Mouse (Mus musculus) myocyte (in vitro differentiated cells): Measurements from ENCODE around the gene Nmnat3.

Experiments
- CEBPB ChIP-seq: IDR thresholded peaks from 2 replicates; pipeline ENCODE4 v1.6.1; 2011; ENCODE audit warnings: mild to moderate bottlenecking, moderate library complexity; ENCODE audit not compliant: poor library complexity, insufficient read depth, severe bottlenecking
- E2F4 ChIP-seq: IDR thresholded peaks from one replicate; pipeline ENCODE4 v1.6.1; 2011; ENCODE audit warnings: mild to moderate bottlenecking, control low read depth, moderate library complexity; ENCODE audit not compliant: insufficient read depth
- MYOD1 ChIP-seq, 3 experiments: IDR thresholded peaks; one replicate each; pipeline ENCODE4 v1.6.1; 2011; ENCODE audit warnings: control low read depth in 2 of 3, low read depth in 2 of 3, mild to moderate bottlenecking in 2 of 3, moderate library complexity in 1 of 3; ENCODE audit not compliant: insufficient read length in 2 of 3, control insufficient read depth in 1 of 3
- MYOG ChIP-seq, 3 experiments: IDR thresholded peaks; one replicate each; pipeline ENCODE4 v1.6.1; 2011; ENCODE audit warnings: control low read depth in 2 of 3, low read depth in 2 of 3, mild to moderate bottlenecking in 2 of 3; ENCODE audit not compliant: insufficient read length in 2 of 3, control insufficient read depth in 1 of 3, insufficient read depth in 1 of 3
- POLR2A ChIP-seq: IDR thresholded peaks from one replicate; pipeline ENCODE4 v1.6.1; 2011; ENCODE audit warnings: low read depth, mild to moderate bottlenecking, control low read depth, moderate library complexity; ENCODE audit not compliant: insufficient read length
- TCF3 ChIP-seq: IDR thresholded peaks from one replicate; pipeline ENCODE4 v1.6.1; 2011; ENCODE audit warnings: low read depth, control low read depth; ENCODE audit not compliant: insufficient read length

- TF ChIP-seq POLR2A (no peak), MYOG (IDR thresholded peaks at IDR 0.05; ENCODE audit: control insufficient read depth in 1 of 3, insufficient read depth in 1 of 3, insufficient read length in 2 of 3, low read depth in 2 of 3) (no peak), MYOD1 (IDR thresholded peaks at IDR 0.05; ENCODE audit: control insufficient read depth in 1 of 3, insufficient read length in 2 of 3, low read depth in 2 of 3) (no peak), E2F4 (no peak), CEBPB (no peak), TCF3 (no peak)
Observed at GRCm38 (mm10) chr9:98417919-98418318, 130.7 kb downstream of the Nmnat3 start.
